8 mouse cellular contexts compared by ENCODE assay signal in genomic region chrX:151520127-151520457, GRCm38 (mm10). TPM values are rescaled to one million over a fixed set of nuclear protein-coding genes. Genes with fewer than 3 reads are reported as not detected.
DNase-seq lines count a peak whose midpoint lies in the region; ATAC-seq and TF ChIP-seq lines count a peak whose summit lies in the region.

No protein-coding gene starts in this region.

- no peak for DNase-seq in liver, adult 2 months (ENCODE audit: extremely low read depth, low read depth, low spot score)
- no peak for DNase-seq in liver
- no peak for DNase-seq in spleen, postnatal 4 days (ENCODE audit: low spot score in 2 of 2)
- no peak for DNase-seq in left cerebral cortex, adult 8-10 months (ENCODE audit: low spot score in 2 of 2)
- DNase-seq in urinary bladder, postnatal 10 days (ENCODE audit: low spot score) = no peak

- H3K4me1 ChIP-seq in liver, adult 2 months (ENCODE audit: control insufficient read depth, insufficient read depth, low read length) = no peaks in the 10 kb centered on the region; the same call in 1 of the 2 replicates
- H3K4me1 ChIP-seq in embryonic facial prominence, embryonic 15.5 days = no peaks in the 10 kb centered on the region
- H3K4me1 ChIP-seq in intestine, embryonic 16.5 days (ENCODE audit: control insufficient read depth, insufficient read depth, low read length) = peaks cover 2% of the 10 kb centered on the region; the same call in 1 of the 2 replicates
- 0 out of 2 replicates have a peak, but pooled peaks cover 2% of the 10 kb centered on the region for H3K4me1 ChIP-seq in neural tube, embryonic 14.5 days (ENCODE audit: control insufficient read depth, insufficient read depth, low read length)

- ATAC-seq in embryonic facial prominence, embryonic 15.5 days (ENCODE audit: insufficient number of reproducible peaks, low FRiP score, low TSS enrichment, low read depth) = no peak; the same call in 1 of the 2 replicates
- no peak; the same call in 1 of the 2 replicates for ATAC-seq in intestine, embryonic 16.5 days
- no peak; the same call in 1 of the 2 replicates for ATAC-seq in neural tube, embryonic 14.5 days (ENCODE audit: low read depth)

- peak overlapping the region; percentile 36 for H3K4me2 ChIP-seq in embryonic facial prominence, embryonic 15.5 days (replicated peaks)
- peak overlapping the region; percentile 33 for H3K4me2 ChIP-seq in intestine, embryonic 16.5 days (ENCODE audit: low read depth, low read length)
- peak overlapping the region; percentile 40 for H3K4me2 ChIP-seq in neural tube, embryonic 14.5 days (ENCODE audit: low read depth, low read length)

- H3K36me3 ChIP-seq in liver, adult 2 months (ENCODE audit: control insufficient read depth, insufficient read depth, low read length) = peaks cover 7% of the 10 kb centered on the region
- no peaks in the 10 kb centered on the region for H3K36me3 ChIP-seq in embryonic facial prominence, embryonic 15.5 days
- no peaks in the 10 kb centered on the region for H3K36me3 ChIP-seq in intestine, embryonic 16.5 days (ENCODE audit: control insufficient read depth, insufficient read depth, low read length)
- H3K36me3 ChIP-seq in neural tube, embryonic 14.5 days (ENCODE audit: control insufficient read depth, insufficient read depth, low read length) = no peaks in the 10 kb centered on the region

- H3K9ac ChIP-seq in liver, adult 2 months (ENCODE audit: low read depth, low read length) = peak overlapping the region; percentile 62
- peak overlapping the region; percentile 34 for H3K9ac ChIP-seq in embryonic facial prominence, embryonic 15.5 days
- peak overlapping the region; percentile 68 for H3K9ac ChIP-seq in intestine, embryonic 16.5 days (ENCODE audit: low read depth, low read length)
- H3K9ac ChIP-seq in neural tube, embryonic 14.5 days (replicated peaks; ENCODE audit: low read depth, low read length) = peak overlapping the region; percentile 55

- no peaks in the 10 kb centered on the region; the same call in 1 of the 2 replicates for H3K79me2 ChIP-seq in liver, adult 2 months (ENCODE audit: control insufficient read depth, insufficient read depth, low read length)

- H3K27me3 ChIP-seq in liver, adult 2 months (ENCODE audit: control insufficient read depth, insufficient read depth, low read length) = no peaks in the 10 kb centered on the region
- 0 out of 2 replicates have a peak, but pooled peaks cover 3% of the 10 kb centered on the region for H3K27me3 ChIP-seq in embryonic facial prominence, embryonic 15.5 days
- no peaks in the 10 kb centered on the region for H3K27me3 ChIP-seq in intestine, embryonic 16.5 days (replicated peaks; ENCODE audit: control insufficient read depth, insufficient read depth, low read length)
- H3K27me3 ChIP-seq in neural tube, embryonic 14.5 days (ENCODE audit: control insufficient read depth, insufficient read depth, low read length) = no peaks in the 10 kb centered on the region

- H3K27ac ChIP-seq in liver, adult 2 months (replicated peaks; ENCODE audit: insufficient read depth, low read depth, low read length) = peak overlapping the region; percentile 76
- H3K27ac ChIP-seq in embryonic facial prominence, embryonic 15.5 days (replicated peaks) = peak overlapping the region; percentile 99
- H3K27ac ChIP-seq in intestine, embryonic 16.5 days (ENCODE audit: low read length) = peak overlapping the region; percentile 97
- peak overlapping the region; percentile 98 for H3K27ac ChIP-seq in neural tube, embryonic 14.5 days (ENCODE audit: low read depth, low read length)

- WGBS in liver, adult 2 months = under 1% methylated on average over 17 of the region's 17 CpGs
- 13% methylated on average over 17 of the region's 17 CpGs for WGBS in embryonic facial prominence, embryonic 15.5 days
- 21% methylated on average over 17 of the region's 17 CpGs for WGBS in intestine, embryonic 16.5 days
- WGBS in neural tube, embryonic 14.5 days = 15% methylated on average over 12 of the region's 17 CpGs

- TF ChIP-seq POLR2A in liver, adult 2 months (IDR thresholded peaks at IDR 0.05; ENCODE audit: extremely low read depth, insufficient read depth, low read length) = no peak

- H3K4me3 ChIP-seq in liver, adult 2 months (ENCODE audit: insufficient read depth, low read depth, low read length) = peak overlapping the region; percentile 67
- H3K4me3 ChIP-seq in embryonic facial prominence, embryonic 15.5 days (replicated peaks) = peak overlapping the region; percentile 62
- peak overlapping the region; percentile 63 for H3K4me3 ChIP-seq in intestine, embryonic 16.5 days (ENCODE audit: low read length)
- peak overlapping the region; percentile 48 for H3K4me3 ChIP-seq in neural tube, embryonic 14.5 days (ENCODE audit: low read depth, low read length)

- H3K9me3 ChIP-seq in embryonic facial prominence, embryonic 15.5 days (replicated peaks) = no peaks in the 10 kb centered on the region
- H3K9me3 ChIP-seq in intestine, embryonic 16.5 days (ENCODE audit: control insufficient read depth, low read length) = no peaks in the 10 kb centered on the region
- H3K9me3 ChIP-seq in neural tube, embryonic 14.5 days (ENCODE audit: control insufficient read depth, low read length) = no peaks in the 10 kb centered on the region

- no peak for TF ChIP-seq CTCF in liver, adult 2 months (IDR thresholded peaks at IDR 0.05; ENCODE audit: low read depth, low read length)

RNA-seq across cellular contexts. Expression of gene Phf8, which starts 0.4 kb away (rescaled TPM):
- 8.4 and 9.2 TPM in 2 replicates for total RNA-seq in liver, adult 2 months (2014; rRNA removed)
- polyA plus RNA-seq in liver, adult 2 months (2012; rRNA removed) = 3.4 and 4.7 TPM in 2 replicates
- polyA plus RNA-seq in embryonic facial prominence, embryonic 15.5 days (2015; fragmentation: Nextera tagmentation; extraction: Ambion mirVana) = 17.3 and 18.1 TPM in 2 replicates
- 11.3 and 11.5 TPM in 2 replicates for polyA plus RNA-seq in intestine, embryonic 16.5 days (2015; fragmentation: Nextera tagmentation; extraction: Ambion mirVana)
- polyA plus RNA-seq in neural tube, embryonic 14.5 days (2014; fragmentation: Nextera tagmentation; extraction: Ambion mirVana) = 18.6 and 21.0 TPM in 2 replicates
- total RNA-seq in left cerebral cortex, adult 8-10 months (2022) = 10 to 100 TPM; 24.2 to 31.4 (median 29.1) TPM
